Mouse (Mus musculus): Measurements from ENCODE around the gene Schip1. TPM values are rescaled to one million over a fixed set of nuclear protein-coding genes. Genes with fewer than 3 reads are reported as not detected.
"Not testable (repeated sequence)": the region's sequence is repeated elsewhere in the genome, so short reads cannot be mapped to it uniquely, and the experiment has no call there.

Gene Schip1
- polyA plus RNA-seq, 1 experiment from 2014 or later = 152 TPM

DNA sequence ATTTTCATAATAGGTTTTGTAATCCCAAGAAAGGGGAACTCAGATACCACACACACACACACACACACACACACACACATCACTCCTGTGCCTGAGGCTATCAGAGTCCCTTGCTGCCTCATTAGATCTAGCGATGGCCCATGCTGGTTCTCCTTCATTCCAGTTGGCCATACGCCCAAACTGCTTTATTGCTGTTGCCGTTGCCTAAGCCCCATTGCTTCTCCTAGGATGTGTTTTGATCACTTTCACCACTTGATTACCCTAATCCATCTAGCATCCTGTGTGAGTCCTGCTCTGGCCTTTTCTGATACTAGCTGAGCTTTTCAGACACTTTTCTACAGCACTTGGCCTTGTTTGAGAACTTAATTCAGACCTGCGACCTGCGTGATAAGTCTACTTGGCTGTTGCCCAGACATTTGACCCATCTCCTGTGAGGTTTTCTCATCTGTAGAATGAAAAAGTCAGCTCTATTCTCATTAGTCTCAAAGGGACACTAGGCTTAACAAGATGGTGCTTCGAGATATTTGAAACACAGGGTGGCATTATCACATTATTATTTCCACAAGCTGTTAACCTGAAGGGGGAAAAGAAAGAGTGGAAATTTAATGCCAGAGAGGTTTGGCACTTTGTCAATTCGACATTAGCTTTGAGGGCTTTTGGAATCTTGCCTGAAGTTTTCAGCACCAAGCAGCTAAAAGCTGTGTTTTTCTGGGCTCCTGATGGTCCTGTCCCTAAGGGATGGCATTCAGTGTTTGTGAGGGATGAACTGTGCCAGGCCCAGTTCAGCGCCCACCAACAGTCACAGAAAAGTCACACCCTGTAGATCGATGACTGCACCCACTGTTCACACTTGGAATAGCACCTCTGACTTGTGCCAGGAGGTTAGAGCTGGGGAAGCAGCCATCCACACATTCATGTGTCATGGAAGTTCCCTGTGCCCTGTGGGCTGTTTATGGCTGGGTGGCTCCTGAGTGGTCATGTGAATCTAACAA lies 7.1 kb downstream of the Schip1 start:
- Histone ChIP-seq H3K9ac (no peak overlapping the region), H3K27ac (peak overlapping the region; percentile 26; the same call in 1 of the 2 replicates), H3K4me2 (no peak overlapping the region), H3K4me1 (replicated peaks) (peaks cover 10% of the 10 kb centered on the region), H3K4me3 (no peak overlapping the region), H3K36me3 (no peaks in the 10 kb centered on the region), H3K27me3 (no peaks in the 10 kb centered on the region), H3K9me3 (no peaks in the 10 kb centered on the region)
- peak; percentile 83 for ATAC-seq (ENCODE audit: low FRiP score)
- 65% methylated on average over 9 of the region's 9 CpGs for WGBS

DNA sequence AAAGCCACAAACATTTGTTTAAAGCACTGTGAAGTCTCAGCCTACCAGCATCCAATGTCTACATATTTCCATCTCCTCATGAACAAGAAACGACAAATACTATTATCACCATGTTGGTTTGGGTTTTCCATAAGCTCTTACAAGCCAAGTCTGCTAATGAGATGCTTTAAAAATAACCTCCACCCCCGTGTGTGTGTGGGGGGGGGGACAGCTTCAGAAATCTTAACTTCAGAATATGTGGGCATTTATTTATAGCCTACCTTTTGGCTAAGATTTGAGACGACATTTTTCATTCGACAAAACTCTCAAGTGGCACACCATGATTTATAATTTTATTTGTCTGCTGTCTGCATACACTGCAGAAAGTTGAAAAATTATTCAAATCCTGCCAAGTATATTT lies 12.8 kb downstream of the Schip1 start:
- ATAC-seq (ENCODE audit: low FRiP score) = no peak
- Histone ChIP-seq H3K27me3 (no peaks in the 10 kb centered on the region), H3K4me3 (no peak overlapping the region), H3K27ac (no peak overlapping the region), H3K9me3 (no peaks in the 10 kb centered on the region), H3K4me1 (replicated peaks) (no peaks in the 10 kb centered on the region), H3K4me2 (no peak overlapping the region), H3K36me3 (no peaks in the 10 kb centered on the region), H3K9ac (no peak overlapping the region)
- 82% methylated on average over 4 of the region's 4 CpGs for WGBS

DNA sequence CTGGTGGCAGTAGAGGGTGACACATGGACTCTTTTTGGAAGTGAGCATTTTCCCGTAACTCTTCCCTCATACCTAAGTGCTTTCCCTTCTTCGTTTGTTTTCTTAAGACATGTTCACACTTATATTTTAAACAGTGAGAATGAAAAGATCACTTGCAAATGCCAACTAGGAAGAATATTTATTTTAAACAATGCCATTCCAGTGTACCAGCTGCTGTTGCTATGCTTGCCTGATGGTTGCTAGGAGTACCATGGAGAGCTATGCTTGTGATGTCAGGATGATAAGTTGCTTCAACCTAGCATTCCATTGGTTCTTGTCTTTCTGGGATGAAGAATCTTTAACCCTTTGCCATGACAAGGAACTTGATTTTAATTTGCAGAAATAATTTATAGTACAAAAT lies 20.4 kb downstream of the Schip1 start:
- no peak overlapping the region for H3K27ac ChIP-seq
- no peaks in the 10 kb centered on the region for H3K36me3 ChIP-seq
- no peak overlapping the region for H3K9ac ChIP-seq
- no peaks in the 10 kb centered on the region for H3K4me1 ChIP-seq (replicated peaks)
- no peaks in the 10 kb centered on the region for H3K27me3 ChIP-seq
- H3K4me2 ChIP-seq = no peak overlapping the region
- H3K4me3 ChIP-seq = no peak overlapping the region
- ATAC-seq (ENCODE audit: low FRiP score) = no peak
- WGBS = 39% methylated on average over 2 of the region's 2 CpGs
- H3K9me3 ChIP-seq = no peaks in the 10 kb centered on the region

DNA sequence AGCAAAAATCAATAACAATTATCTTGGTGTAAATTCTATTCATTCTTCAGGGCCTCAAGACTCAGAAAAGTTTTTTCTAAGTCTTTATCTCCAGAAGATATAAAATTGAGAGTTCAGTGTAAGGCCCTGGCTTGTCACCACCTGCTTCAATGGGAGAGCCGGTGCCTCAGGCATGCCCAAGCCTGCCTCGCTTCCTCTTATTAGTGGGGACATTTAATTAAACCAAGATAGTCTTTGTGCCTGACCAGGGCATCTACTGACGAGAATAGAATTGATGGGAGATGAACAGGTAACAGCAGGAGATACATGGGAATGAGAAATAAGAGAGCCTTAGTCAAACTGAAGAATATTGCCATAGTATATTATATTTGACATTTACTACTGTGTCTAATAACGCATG lies 27.5 kb downstream of the Schip1 start:
- Histone ChIP-seq H3K27ac (no peak overlapping the region), H3K4me3 (no peak overlapping the region), H3K9ac (no peak overlapping the region), H3K27me3 (no peaks in the 10 kb centered on the region), H3K4me2 (no peak overlapping the region), H3K4me1 (replicated peaks) (peaks cover 4% of the 10 kb centered on the region), H3K9me3 (no peaks in the 10 kb centered on the region), H3K36me3 (no peaks in the 10 kb centered on the region)
- 59% methylated on average over 4 of the region's 4 CpGs for WGBS
- ATAC-seq (ENCODE audit: low FRiP score) = no peak

DNA sequence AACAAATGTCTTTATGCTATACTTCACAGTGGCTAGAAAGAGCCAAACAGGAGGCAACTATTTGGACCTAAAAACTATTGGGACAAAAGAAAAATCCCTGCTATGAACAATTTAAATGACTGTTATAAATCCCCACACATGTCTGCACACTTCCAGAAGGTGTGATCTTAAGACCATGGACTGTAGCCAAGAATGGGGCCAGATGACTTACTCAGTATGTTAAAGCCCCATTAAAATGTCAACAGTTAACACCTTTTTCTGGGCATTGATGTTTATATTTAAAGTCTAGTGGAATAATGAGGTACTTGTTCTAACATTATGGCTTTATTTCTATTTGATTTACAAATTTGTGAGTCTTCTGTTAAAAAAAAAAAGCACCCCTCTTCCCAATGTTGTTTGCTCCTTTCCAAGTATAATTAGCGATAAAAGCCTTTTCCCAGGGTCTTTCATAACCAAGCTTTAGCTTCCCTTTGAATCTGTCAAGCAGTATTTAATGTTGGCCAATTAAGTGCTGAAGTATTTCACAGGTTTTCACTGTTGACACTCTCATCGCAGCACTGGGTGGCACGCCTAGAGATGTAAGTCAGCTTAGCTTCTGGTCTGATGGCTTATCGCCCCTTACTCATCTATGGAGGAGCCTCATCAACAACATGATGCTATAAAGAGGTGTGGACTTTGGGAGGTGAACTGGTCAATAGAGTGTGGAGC lies 32.3 kb downstream of the Schip1 start:
- no peak for ATAC-seq (ENCODE audit: low FRiP score)

DNA sequence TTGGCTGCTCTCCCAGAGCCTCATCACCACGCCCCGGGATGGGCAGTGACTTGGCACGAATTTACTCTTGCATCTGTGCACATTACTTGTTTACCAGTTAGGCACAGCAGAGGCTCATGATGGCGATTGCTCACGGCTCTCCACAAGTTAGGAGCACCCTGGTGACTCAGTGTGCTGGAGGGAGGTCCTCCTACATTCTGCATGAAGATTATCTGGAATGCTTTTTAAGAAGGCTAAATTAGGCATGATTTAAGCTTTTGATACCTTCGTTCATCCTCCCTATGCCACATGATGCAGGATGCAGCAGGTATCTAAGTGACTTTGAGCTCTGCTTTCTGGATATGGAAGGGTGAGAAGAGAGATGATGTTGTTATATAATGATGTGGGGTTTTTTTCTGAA lies 35.0 kb downstream of the Schip1 start:
- WGBS = 91% methylated on average over 6 of the region's 6 CpGs
- H3K4me1 ChIP-seq (replicated peaks); H3K4me3 ChIP-seq; H3K9ac ChIP-seq; H3K36me3 ChIP-seq; H3K9me3 ChIP-seq; ATAC-seq (ENCODE audit: low FRiP score); H3K27me3 ChIP-seq; H3K4me2 ChIP-seq; H3K27ac ChIP-seq: not testable (repeated sequence)

More for the DNA sequence above, 32.3 kb downstream of the Schip1 start:
- Histone ChIP-seq H3K9ac (no peak overlapping the region), H3K36me3 (no peaks in the 10 kb centered on the region), H3K4me1 (replicated peaks) (peaks cover 4% of the 10 kb centered on the region), H3K9me3 (no peaks in the 10 kb centered on the region), H3K4me3 (no peak overlapping the region), H3K27ac (no peak overlapping the region), H3K4me2 (no peak overlapping the region), H3K27me3 (no peaks in the 10 kb centered on the region)
- WGBS = 90% methylated on average over 4 of the region's 4 CpGs

DNA sequence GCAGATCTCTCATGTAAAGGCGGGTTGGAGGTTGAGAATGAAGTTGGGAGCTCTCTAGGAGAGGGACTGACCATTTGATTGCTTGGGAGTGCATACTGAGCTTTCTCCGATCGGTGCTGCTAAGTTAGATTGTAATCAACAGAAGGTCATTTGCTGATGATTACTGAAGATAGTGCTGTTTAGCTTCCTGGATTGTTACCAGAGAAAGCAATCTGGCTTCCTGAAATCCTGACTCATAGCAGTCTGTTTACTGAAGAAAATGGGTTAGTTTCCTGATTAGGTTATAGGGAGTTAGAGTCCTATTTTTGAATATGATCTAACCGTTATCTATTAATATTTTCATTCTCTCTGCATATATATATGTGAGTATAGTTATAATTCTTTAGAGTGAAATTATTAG lies 36.7 kb downstream of the Schip1 start:
- Histone ChIP-seq H3K4me2 (no peak overlapping the region), H3K27ac (no peak overlapping the region), H3K27me3 (no peaks in the 10 kb centered on the region), H3K9me3 (no peaks in the 10 kb centered on the region), H3K4me1 (replicated peaks) (peaks cover 9% of the 10 kb centered on the region), H3K9ac (no peak overlapping the region), H3K4me3 (no peak overlapping the region), H3K36me3 (no peaks in the 10 kb centered on the region)
- 83% methylated on average over 4 of the region's 4 CpGs for WGBS
- no peak for ATAC-seq (ENCODE audit: low FRiP score)

DNA sequence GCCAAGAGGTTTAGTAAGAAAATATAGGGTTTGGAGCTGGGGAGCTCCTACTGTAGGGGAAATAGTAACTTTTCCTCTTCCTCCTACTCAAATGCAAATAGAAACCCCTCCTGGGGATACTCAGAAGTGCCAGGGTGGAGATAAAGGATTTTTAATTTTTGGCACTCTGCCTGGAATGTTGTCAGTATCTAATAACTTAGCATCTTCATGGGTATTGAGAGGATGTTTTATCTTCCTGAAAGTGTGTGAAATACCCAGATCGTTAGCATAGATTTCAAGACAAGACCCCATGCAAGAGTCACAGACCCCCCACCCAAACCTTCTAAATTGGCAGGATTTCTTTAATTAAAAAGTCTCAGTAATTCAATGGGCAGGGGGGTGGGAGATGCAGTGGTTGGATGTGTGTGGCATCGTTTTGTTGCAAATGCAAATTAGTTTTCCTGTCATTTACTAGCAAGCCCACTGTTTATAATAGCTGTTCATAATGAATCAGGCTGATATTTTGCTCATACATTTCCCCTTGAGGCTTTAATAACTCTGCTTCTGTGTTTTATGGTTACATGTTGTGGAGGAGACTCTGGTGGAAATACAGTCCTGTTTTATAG lies 40.6 kb downstream of the Schip1 start:
- WGBS = 48% methylated on average over 2 of the region's 2 CpGs
- H3K27ac ChIP-seq = peak overlapping the region; percentile 31; the same call in 1 of the 2 replicates

DNA sequence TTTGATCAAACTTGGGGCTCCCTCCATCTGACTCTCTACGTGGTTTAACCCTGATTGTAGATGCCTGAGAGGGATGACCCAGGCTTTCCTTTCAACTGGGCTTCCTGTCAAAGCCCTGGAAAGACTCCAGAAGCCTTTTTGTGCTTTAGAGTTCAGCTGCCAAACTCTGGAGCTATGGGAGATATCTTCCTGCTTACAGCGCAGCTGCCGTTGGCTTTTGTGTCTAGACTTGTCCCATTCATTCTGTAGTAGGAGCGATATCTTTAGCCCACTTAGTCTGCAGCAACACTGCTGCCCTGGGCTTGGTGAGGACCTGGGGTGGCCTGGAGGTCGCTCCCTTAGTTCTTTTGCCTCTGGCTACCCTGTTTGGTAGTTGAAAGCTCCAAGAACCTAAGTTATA lies 56.7 kb downstream of the Schip1 start:
- H3K9me3 ChIP-seq = no peaks in the 10 kb centered on the region
- 67% methylated on average over 5 of the region's 5 CpGs for WGBS
- no peak overlapping the region for H3K4me3 ChIP-seq
- no peak overlapping the region for H3K4me2 ChIP-seq
- no peaks in the 10 kb centered on the region for H3K36me3 ChIP-seq
- peaks cover 6% of the 10 kb centered on the region; the same call in 1 of the 2 replicates for H3K4me1 ChIP-seq (replicated peaks)
- H3K27ac ChIP-seq = no peak overlapping the region
- no peaks in the 10 kb centered on the region for H3K27me3 ChIP-seq
- no peak for ATAC-seq (ENCODE audit: low FRiP score)
- H3K9ac ChIP-seq = no peak overlapping the region

More for the DNA sequence above, 40.6 kb downstream of the Schip1 start:
- no peaks in the 10 kb centered on the region for H3K27me3 ChIP-seq
- no peaks in the 10 kb centered on the region for H3K9me3 ChIP-seq
- H3K9ac ChIP-seq = no peak overlapping the region
- no peak overlapping the region for H3K4me3 ChIP-seq
- no peak for ATAC-seq (ENCODE audit: low FRiP score)
- H3K4me2 ChIP-seq = no peak overlapping the region
- peaks cover 9% of the 10 kb centered on the region for H3K4me1 ChIP-seq (replicated peaks)
- no peaks in the 10 kb centered on the region for H3K36me3 ChIP-seq

DNA sequence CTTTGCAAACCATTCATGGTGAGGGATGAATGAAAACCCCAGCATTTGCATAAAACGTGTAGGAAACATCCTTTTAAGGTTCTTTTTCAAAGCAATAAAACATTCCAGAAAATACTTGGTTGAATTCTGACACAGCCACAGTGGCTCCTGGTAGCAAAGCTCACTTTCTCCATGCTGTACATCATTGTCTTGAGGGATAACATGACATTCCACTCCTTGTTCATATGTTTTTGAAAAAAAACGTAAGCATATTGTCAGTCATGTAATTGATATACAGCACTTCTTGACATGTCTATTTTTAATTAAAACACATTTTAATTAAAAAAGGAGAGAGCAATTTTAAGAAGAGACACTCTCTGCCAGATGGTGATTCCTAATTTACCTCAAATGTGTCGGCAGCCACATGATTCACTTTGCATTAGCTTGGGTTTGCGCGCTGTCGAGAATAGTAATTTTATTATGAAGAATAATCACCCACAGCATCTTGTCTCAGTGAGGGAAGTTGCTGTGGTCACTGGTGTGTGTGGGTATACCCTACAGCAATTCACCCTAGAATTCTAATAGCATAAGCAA lies 61.8 kb downstream of the Schip1 start:
- 46% methylated on average over 6 of the region's 6 CpGs for WGBS
- Histone ChIP-seq H3K36me3 (no peaks in the 10 kb centered on the region), H3K9ac (no peak overlapping the region), H3K4me2 (no peak overlapping the region), H3K9me3 (no peaks in the 10 kb centered on the region), H3K27ac (no peak overlapping the region), H3K4me3 (no peak overlapping the region), H3K4me1 (replicated peaks) (peaks cover 12% of the 10 kb centered on the region), H3K27me3 (no peaks in the 10 kb centered on the region)
- no peak for ATAC-seq (ENCODE audit: low FRiP score)

DNA sequence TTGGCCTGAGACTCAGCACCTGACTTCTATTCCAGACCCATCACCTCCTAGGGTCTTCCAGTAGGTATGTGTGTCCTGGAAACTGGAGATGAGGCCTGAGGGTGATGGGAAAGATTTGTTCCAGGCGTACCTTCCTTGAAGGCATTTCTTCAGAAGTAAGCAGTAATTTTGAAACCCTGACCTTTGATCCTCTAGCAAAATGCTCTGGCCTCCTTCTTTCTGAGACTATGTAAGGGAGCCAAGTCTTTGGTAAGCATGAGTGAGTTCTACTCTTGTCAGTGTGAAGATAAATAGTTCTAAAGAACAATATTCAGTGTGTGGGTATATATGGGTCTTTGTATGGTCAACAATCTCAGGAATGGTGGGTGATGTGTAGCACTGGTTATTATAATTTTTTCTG lies 65.8 kb downstream of the Schip1 start:
- Histone ChIP-seq H3K27ac (no peak overlapping the region), H3K4me1 (replicated peaks) (peaks cover 8% of the 10 kb centered on the region)

More for the DNA sequence above, 65.8 kb downstream of the Schip1 start:
- ATAC-seq (ENCODE audit: low FRiP score) = no peak
- H3K4me3 ChIP-seq = no peak overlapping the region
- H3K4me2 ChIP-seq = no peak overlapping the region
- no peaks in the 10 kb centered on the region for H3K9me3 ChIP-seq
- WGBS = 87% methylated on average over 1 of the region's 1 CpGs
- no peak overlapping the region for H3K9ac ChIP-seq
- no peaks in the 10 kb centered on the region for H3K27me3 ChIP-seq
- H3K36me3 ChIP-seq = no peaks in the 10 kb centered on the region
